Mouse (Mus musculus) G1E (cell line): Measurements from ENCODE around the gene Rab31. TPM values are rescaled to one million over a fixed set of nuclear protein-coding genes. Genes with fewer than 3 reads are reported as not detected.

Experiments
- ATAC-seq: 2 replicates; pipeline ENCODE4 v1.8.0; 2016; ENCODE audit warnings: mild to moderate bottlenecking; ENCODE audit not compliant: insufficient number of reproducible peaks, poor library complexity, low FRiP score, severe bottlenecking; ENCODE audit errors: extremely low read depth
- DNase-seq: peaks from one replicate; pipeline ENCODE4 v3.0.0; 2012; ENCODE audit warnings: low spot score
- H3K27me3 ChIP-seq: 2 replicates; pipeline ENCODE4 v1.6.1; 2012; ENCODE audit warnings: mild to moderate bottlenecking, low read length, inconsistent platforms; ENCODE audit not compliant: insufficient read depth
- H3K36me3 ChIP-seq: replicated peaks from 2 replicates; pipeline ENCODE3; 2012; ENCODE audit warnings: mild to moderate bottlenecking, inconsistent platforms
- H3K4me1 ChIP-seq: 2 replicates; pipeline ENCODE4 v1.6.1; 2012; ENCODE audit warnings: low read depth, low read length, inconsistent platforms, mixed read lengths; ENCODE audit not compliant: insufficient read depth
- H3K4me3 ChIP-seq: 2 replicates; pipeline ENCODE4 v1.5.1; 2012; ENCODE audit warnings: low read depth, mild to moderate bottlenecking, inconsistent platforms, low read length, moderate library complexity, mixed read lengths
- H3K9me3 ChIP-seq: replicated peaks from 2 replicates; pipeline ENCODE4 v1.6.1; 2012; ENCODE audit warnings: inconsistent platforms
- CTCF ChIP-seq: IDR thresholded peaks from 2 replicates; pipeline ENCODE4 v1.5.1; 2012; ENCODE audit warnings: low read depth, low read length, inconsistent platforms, mixed read lengths
- GATA1 ChIP-seq: IDR thresholded peaks from 2 replicates; pipeline ENCODE4 v1.6.1; 2012; ENCODE audit warnings: borderline replicate concordance, low read length, inconsistent platforms, mixed read lengths
- GATA2 ChIP-seq: IDR thresholded peaks from 2 replicates; pipeline ENCODE4 v1.6.1; 2012; ENCODE audit warnings: low read depth, low read length, inconsistent platforms, borderline replicate concordance
- POLR2AphosphoS5 ChIP-seq: IDR thresholded peaks from 2 replicates; pipeline ENCODE4 v1.6.1; 2012; ENCODE audit warnings: low read depth, low read length, inconsistent platforms; ENCODE audit not compliant: insufficient replicate concordance
- TAL1 ChIP-seq: conservative IDR thresholded peaks from 2 replicates; pipeline ENCODE4 v1.6.1; 2012; ENCODE audit warnings: low read depth, low read length, inconsistent platforms, mixed read lengths
- polyA plus RNA-seq: library from polyadenylated mRNA; stranded (reverse); fragments of >175 nt; gene quantifications from 2 replicates; pipeline ENCODE4 v1.2.3, GENCODE M21; 2012
- total RNA-seq, 2 experiments: library from RNA; stranded (forward) in 1 of 2; stranded (reverse) in 1 of 2; fragments of 200-1000 nt in 1 of 2; fragments of >200 nt in 1 of 2; fragmentation: Nextera tagmentation in 1 of 2; gene quantifications; 2 replicates each; pipeline ENCODE4 v1.2.3; 2014 to 2017

Gene Rab31
- total and polyA plus RNA-seq, 3 experiments = 0.20 to 1.7 (median 1.6) TPM

GRCm38 (mm10) chr17:65663329-65664078, 109.0 kb downstream of the Rab31 start:
- DNase-seq = no peak
- Histone ChIP-seq H3K4me1 (peaks cover 3% of the 10 kb centered on the region; the same call in 1 of the 2 replicates), H3K4me3 (no peak overlapping the region), H3K9me3 (no peaks in the 10 kb centered on the region), H3K36me3 (no peaks in the 10 kb centered on the region), H3K27me3 (no peaks in the 10 kb centered on the region; the same call in 1 of the 2 replicates)
- no peak for ATAC-seq
- TF ChIP-seq POLR2AphosphoS5 = no peak
- no peak for TF ChIP-seq TAL1
- TF ChIP-seq GATA2 = no peak
- TF ChIP-seq CTCF = no peak
- TF ChIP-seq GATA1 = no peak

DNA sequence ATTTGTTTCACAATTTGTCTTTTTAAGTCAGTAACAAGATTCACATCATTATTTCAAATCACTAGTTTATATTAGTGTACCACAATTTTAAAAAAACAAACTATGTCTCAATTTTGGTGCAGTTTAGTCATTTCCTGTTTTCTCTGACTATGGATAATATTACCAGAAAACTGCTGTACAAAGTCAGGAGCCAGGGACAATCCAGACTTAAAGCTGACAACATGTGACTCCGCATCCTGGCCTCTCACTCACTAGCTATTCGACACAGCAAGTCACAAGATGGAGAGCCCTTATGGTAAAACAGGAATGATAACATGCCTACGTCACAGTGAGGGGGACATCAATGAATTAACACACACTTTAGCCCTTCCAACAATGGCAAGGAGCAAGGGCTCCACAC, 109.9 kb downstream of the Rab31 start:
- no peak for DNase-seq
- no peaks in the 10 kb centered on the region; the same call in 1 of the 2 replicates for H3K27me3 ChIP-seq
- H3K4me1 ChIP-seq = peaks cover 3% of the 10 kb centered on the region; the same call in 1 of the 2 replicates
- H3K4me3 ChIP-seq = no peak overlapping the region
- ATAC-seq = no peak
- H3K36me3 ChIP-seq = no peaks in the 10 kb centered on the region
- H3K9me3 ChIP-seq = no peaks in the 10 kb centered on the region
- TF ChIP-seq POLR2AphosphoS5 (no peak), CTCF (no peak), GATA1 (no peak), TAL1 (no peak), GATA2 (no peak)

DNA sequence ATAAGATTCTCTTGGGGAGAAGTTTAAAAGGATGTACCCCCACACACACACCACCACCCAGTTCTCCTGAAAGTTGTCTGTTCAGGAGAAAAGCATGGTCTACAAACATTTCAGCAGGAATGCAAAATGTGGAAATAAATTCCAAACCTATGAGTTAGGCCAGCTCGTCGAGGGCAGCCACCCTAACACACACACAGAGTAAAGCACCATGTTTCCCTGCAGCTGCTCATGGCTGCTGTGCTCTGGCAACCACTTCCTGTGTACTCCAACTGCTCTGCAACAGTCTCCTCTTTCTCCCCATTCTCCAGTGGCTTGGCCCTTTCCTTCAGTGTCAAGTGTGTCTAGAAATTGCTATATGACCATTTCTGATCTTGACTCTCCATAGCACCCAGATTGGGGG, 114.1 kb downstream of the Rab31 start:
- ATAC-seq (no peak), DNase-seq (no peak)
- TF ChIP-seq POLR2AphosphoS5 (no peak), GATA1 (no peak), TAL1 (no peak), GATA2 (no peak), CTCF (no peak)
- no peak overlapping the region for H3K4me3 ChIP-seq
- no peaks in the 10 kb centered on the region for H3K36me3 ChIP-seq
- peaks cover 9% of the 10 kb centered on the region; the same call in 1 of the 2 replicates for H3K27me3 ChIP-seq
- H3K4me1 ChIP-seq = no peaks in the 10 kb centered on the region; the same call in 1 of the 2 replicates
- H3K9me3 ChIP-seq = no peaks in the 10 kb centered on the region

- Histone ChIP-seq H3K36me3 (no peaks in the 10 kb centered on the region), H3K4me1 (no peaks in the 10 kb centered on the region; the same call in 1 of the 2 replicates), H3K27me3 (peaks cover 9% of the 10 kb centered on the region; the same call in 1 of the 2 replicates), H3K9me3 (no peaks in the 10 kb centered on the region), H3K4me3 (no peak overlapping the region)
- ATAC-seq (no peak), DNase-seq (no peak)
- TF ChIP-seq GATA1 (no peak), TAL1 (no peak), CTCF (no peak), GATA2 (no peak), POLR2AphosphoS5 (no peak)
Observed at GRCm38 (mm10) chr17:65657958-65658357, 114.6 kb downstream of the Rab31 start.

DNA sequence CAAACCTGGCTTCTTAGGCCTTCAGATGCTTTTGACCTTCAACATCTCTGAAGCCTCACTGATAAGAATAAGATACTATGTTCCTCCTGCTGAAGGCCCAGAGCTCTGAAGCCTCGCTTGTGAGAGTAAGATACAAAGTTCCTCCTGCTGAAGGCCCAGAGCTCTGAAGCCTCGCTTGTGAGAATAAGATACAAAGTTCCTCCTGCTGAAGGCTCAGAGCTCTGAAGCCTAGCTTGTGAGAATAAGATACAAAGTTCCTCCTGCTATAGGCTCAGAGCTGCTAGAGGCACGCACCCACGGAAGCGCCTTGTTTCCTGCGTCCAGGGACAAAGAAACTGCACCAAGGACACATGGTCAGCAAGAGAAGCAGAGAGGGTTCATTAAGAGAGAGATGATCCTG, 115.8 kb downstream of the Rab31 start:
- Histone ChIP-seq H3K4me1 (no peaks in the 10 kb centered on the region; the same call in 1 of the 2 replicates), H3K36me3 (no peaks in the 10 kb centered on the region), H3K9me3 (no peaks in the 10 kb centered on the region), H3K27me3 (peaks cover 9% of the 10 kb centered on the region; the same call in 1 of the 2 replicates), H3K4me3 (no peak overlapping the region)
- ATAC-seq (no peak), DNase-seq (no peak)
- no peak for TF ChIP-seq GATA1
- no peak for TF ChIP-seq CTCF
- TF ChIP-seq POLR2AphosphoS5 = no peak
- no peak for TF ChIP-seq TAL1
- TF ChIP-seq GATA2 = no peak

GRCm38 (mm10) chr17:65656076-65656475, 116.5 kb downstream of the Rab31 start:
- Histone ChIP-seq H3K9me3 (no peaks in the 10 kb centered on the region), H3K4me1 (no peaks in the 10 kb centered on the region; the same call in 1 of the 2 replicates), H3K4me3 (no peak overlapping the region), H3K36me3 (no peaks in the 10 kb centered on the region), H3K27me3 (peaks cover 9% of the 10 kb centered on the region; the same call in 1 of the 2 replicates)
- DNase-seq (no peak), ATAC-seq (no peak)
- TF ChIP-seq CTCF = no peak
- TF ChIP-seq GATA2 = no peak
- no peak for TF ChIP-seq GATA1
